Mouse (Mus musculus): ENCODE results near the gene Kif2c.

- TF ChIP-seq CTCF (IDR thresholded peaks at IDR 0.05; ENCODE audit: borderline replicate concordance, insufficient read depth, low read depth, low read length) (no peak), POLR2A (IDR thresholded peaks at IDR 0.05; ENCODE audit: borderline replicate concordance, insufficient read depth, low read length) (no peak)
These were observed 33.6 kb downstream of the Kif2c start for GRCm38 (mm10) chr4:117148815-117149214.

Data from cerebellum, adult 2 months (tissue).